Mouse (Mus musculus): ENCODE measurements at regions not wholly inside any gene's neighbourhood (a gene's known extent, or its start where the extent isn't known, plus 50 kb on each side); places are given as distances from the start of the nearest gene placed in this dataset.
"Not testable (repeated sequence)": the region's sequence is repeated elsewhere in the genome, so short reads cannot be mapped to it uniquely, and the experiment has no call there.

DNA sequence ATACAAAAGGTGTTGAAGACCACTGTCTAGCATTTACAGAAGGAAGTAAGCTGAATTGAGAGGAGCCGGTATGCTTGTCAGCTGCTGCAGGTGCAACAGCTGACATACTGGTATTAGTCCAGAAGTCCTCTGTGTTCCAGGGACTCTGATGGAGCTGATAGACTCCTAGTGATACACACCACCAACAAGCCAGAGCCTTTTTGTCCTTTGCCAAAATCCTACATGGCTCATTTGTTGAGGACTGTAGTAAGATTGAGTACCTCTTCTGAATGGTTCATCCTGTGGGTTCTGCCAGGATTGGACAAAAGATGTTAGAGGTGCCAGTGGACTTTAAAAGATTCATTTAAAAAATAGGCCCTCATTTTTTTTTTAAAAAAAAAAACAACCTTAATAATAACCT, 129.4 kb upstream of the Tmem185a start:
- DNase-seq (ENCODE audit: low read depth, low spot score) = no peak

GRCm38 (mm10) chrX:70582344-70582743, 105.4 kb upstream of the Tmem185a start:
- DNase-seq (ENCODE audit: low read depth, low spot score) = peak; percentile 23

DNA sequence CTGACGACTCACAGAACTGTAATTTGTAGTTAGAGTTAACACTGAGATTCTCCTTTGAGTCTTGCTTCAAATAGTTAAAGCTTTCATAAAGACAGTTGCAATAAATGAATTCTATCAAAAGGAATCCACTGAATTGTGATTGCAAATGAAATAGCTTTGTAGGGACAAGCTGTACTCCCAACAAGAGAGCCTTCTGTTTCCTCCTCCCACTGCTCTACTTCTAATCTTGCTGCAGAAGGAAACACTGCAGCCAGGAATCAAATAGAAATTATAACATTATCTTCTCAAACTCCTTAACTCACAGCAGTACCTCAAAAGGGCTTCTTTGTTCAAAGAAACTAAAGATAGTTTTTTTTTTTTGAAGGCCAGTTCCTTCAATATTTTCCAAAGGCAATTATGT, 103.2 kb upstream of the Tmem185a start:
- DNase-seq (ENCODE audit: low read depth, low spot score) = no peak

DNA sequence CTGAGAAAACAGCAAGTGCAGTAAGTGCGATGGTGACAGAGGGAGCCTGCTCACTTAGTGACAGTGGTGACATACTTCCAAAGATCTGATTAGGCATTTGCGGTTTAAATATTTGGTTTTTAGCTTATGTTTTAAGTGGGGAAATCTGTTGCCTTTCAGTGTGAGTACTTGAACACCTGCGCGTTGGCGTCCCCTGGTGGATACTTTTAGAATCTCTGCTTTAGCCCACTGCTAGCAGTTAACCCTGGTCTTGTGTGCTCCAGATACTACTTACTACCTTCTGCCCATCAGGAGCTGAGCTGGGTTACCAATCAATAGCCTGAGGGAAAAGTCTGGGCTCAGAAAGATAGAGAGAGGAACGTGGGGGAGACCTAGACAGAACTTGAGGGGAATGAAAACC, 97.3 kb upstream of the Tmem185a start:
- not testable (repeated sequence) for DNase-seq (ENCODE audit: low read depth, low spot score)

DNA sequence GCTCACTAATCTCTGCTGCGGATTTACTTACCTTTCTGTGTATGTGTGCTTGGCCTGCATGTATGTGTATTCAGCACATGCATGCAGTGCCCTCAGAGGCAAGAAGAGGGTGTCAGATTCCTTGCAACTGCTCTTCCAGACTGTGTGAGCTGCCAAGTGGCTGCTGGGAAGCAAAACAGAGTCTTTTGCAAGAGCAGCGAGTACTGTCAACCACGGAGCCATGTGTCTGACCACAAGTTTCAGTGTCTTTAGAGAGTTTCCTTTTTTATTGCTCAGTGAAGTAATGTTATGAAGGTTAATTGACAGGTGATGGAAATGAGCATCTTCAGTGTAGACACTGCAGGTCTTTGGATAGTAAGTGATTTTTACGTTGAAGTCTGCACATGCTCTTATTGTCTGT, 93.6 kb upstream of the Tmem185a start:
- not testable (repeated sequence) for DNase-seq (ENCODE audit: low read depth, low spot score)

- DNase-seq (ENCODE audit: low read depth, low spot score) = not testable (repeated sequence)
These were observed 92.5 kb upstream of the Tmem185a start for GRCm38 (mm10) chrX:70569339-70569979.
